Mouse (Mus musculus): ENCODE measurements at regions not wholly inside any gene's neighbourhood (a gene's known extent, or its start where the extent isn't known, plus 50 kb on each side); places are given as distances from the start of the nearest gene placed in this dataset.

- TF ChIP-seq CTCF (conservative IDR thresholded peaks at IDR 0.05 in 1 of 2, IDR thresholded peaks at IDR 0.05 in 1 of 2; ENCODE audit: low read depth in 2 of 2, low read length in 2 of 2): no peak
- no peak for TF ChIP-seq SMC3 (IDR thresholded peaks at IDR 0.05; ENCODE audit: low read depth, low read length)
- TF ChIP-seq POLR2AphosphoS2 (IDR thresholded peaks at IDR 0.05; ENCODE audit: low read depth, low read length): no peak
- no peak for TF ChIP-seq MAX (IDR thresholded peaks at IDR 0.05; ENCODE audit: low read length)
- TF ChIP-seq SIN3A (IDR thresholded peaks at IDR 0.05; ENCODE audit: low read length): no peak
- no peak for TF ChIP-seq ZMIZ1 (IDR thresholded peaks at IDR 0.05; ENCODE audit: low read depth, low read length)
Measured at GRCm38 (mm10) chr9:68402176-68402845, 251.3 kb upstream of the Rora start.
